Mouse (Mus musculus) Patski (cell line): ENCODE data around the gene Bloc1s2. TPM values are rescaled to one million over a fixed set of nuclear protein-coding genes. Genes with fewer than 3 reads are reported as not detected.
A peak's percentile ranks its signal among the peaks of the same experiment; 100 is the strongest.

ENCODE experiments used
- ATAC-seq: fragments of 100-300 bp; one replicate; pipeline ENCODE4 v1.8.0; 2021
- CTCF ChIA-PET: fragments of 350-600 bp; sonication (Branson Sonifier 250); formaldehyde crosslinking; loops from one replicate; lab custom pipeline; 2022; ENCODE audit warnings: inconsistent platforms; lab: Charles Lee
- POLR2A ChIA-PET: fragments of 350-600 bp; sonication (Branson Sonifier 250); formaldehyde crosslinking; loops from one replicate; lab custom pipeline; 2022; ENCODE audit warnings: antibody characterized with exemption, inconsistent platforms; lab: Charles Lee
- DNase-seq: peaks from one replicate; pipeline ENCODE4 v3.0.0-alpha.2; 2011; ENCODE audit warnings: low read depth, low spot score
- H3K27me3 ChIP-seq: fragments of 371-371 bp; one replicate; pipeline ENCODE4 v1.5.1; 2021
- CTCF ChIP-seq: fragments of 100-300 bp; IDR thresholded peaks from one replicate; pipeline ENCODE4 v1.5.1; 2021
- in situ Hi-C: fragments of 300-500 bp; cut with MboI; formaldehyde crosslinking; loops from 3 replicates; pipeline ENCODE4 v1.11.1; 2018; ENCODE audit warnings: low pct_unique_long_range_greater_than_20kb, mixed read lengths
- polyA plus RNA-seq: library from polyadenylated mRNA; unstranded; gene quantifications from one replicate; pipeline ENCODE4 v1.2.3, GENCODE M21; 2021

Gene Bloc1s2
- 71.1 TPM for polyA plus RNA-seq

DNA sequence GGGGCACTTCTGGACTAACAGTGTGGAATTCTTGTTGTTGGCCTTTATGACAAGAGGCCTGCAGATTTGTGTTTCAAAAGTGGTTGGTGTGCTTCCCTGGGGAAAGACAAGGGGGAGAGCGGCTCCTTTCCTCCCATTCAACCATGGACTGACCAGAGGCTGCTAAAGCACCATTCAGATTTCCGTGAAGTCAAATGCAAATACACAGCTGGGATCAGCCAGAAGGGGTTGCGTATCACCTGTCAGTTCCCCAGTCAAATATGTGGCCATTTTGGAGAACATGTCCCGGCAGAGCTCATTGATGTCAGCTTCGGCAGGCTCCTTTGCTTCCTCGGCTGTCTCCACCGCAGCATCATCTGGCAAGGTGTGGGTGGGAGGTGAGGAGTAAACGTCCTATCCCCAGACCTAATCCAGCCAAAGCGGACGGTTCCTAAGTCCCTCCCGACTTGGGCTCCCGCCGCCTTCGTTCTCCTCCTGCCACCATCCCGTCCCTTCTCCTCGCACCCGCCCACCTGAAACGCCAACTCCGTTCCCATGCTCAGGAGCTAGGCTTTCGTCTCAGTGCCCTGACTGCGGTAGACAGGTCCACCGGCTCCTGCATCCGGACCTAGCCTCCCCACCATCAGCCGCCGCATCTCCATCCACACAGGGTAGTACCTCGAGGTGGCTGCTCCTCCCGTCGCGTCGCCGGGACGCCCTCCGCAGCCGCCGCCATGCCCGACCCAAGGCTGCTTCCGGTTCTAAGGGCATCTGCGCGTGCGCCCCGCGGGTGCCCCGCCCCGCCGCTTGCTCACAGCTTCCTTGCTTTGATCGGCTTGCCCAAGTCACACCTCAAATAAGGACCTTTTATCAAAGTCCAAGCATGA, at the start of gene Bloc1s2:
Gene Bloc1s2 (minus strand): TSS at position 745 of the 866 bp plus-strand sequence.
- ChIA-PET POLR2A (interaction anchor here (0.7 kb wide), 1 partner anchor 427 kb away, joined by 3 read pairs; no protein-coding TSS in a partner anchor), CTCF (no interaction called here)
- no peak for DNase-seq
- H3K27me3 ChIP-seq: peaks cover 19% of the 10 kb centered on the region
- TF ChIP-seq CTCF: no peak
- in situ Hi-C loops: no loop called here
- ATAC-seq: peak; percentile 84

DNA sequence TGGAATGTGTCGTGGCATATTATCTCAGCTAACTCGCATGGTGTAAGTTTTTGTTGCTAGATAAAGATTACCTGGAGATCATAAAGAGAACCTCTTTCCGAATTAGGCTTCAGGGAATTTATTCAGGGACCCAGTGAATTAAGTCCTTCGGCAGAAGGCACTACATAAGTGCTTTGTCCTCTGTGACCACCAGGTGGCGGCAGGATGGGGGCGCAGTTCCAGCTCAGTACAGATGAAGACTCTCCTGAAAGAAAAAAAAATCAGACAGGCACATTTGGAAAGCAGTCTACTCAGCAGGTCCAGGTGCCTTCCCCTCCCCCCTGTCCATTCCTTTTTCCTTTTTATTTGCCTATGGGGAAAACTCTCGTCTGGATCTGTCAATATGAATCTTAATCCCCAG, 48.9 kb upstream of the Bloc1s2 start:
- in situ Hi-C loops: no loop called here
- TF ChIP-seq CTCF: peak; percentile 90
- no peak for ATAC-seq
- ChIA-PET POLR2A (no interaction called here), CTCF (interaction anchor here (0.8 to 1.9 kb wide), 10 partner anchors 13 to 100 kb away, joined by 3 to 10 read pairs (median 4); no protein-coding TSS in a partner anchor)
- H3K27me3 ChIP-seq: peaks cover 23% of the 10 kb centered on the region
- no peak for DNase-seq

DNA sequence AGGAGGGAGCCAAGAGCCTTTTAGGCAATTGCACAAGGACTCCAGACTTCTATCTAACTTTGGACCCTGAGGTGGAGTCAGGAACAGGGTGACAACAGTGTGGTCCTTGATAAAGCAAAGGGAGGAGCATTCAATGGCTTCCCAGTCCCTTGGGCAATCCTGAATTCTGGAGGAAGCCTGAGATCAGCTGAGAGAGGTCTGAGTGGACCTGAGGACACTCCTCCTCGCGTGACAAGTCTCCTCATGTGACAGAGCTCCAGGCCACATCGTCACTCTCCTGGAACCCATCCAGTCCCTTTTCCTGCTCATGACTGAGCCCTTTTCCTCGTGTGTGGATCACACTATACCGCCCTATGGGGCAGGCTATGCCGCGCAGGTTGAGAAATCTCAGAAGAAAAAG, 47.7 kb upstream of the Bloc1s2 start:
- ATAC-seq: no peak
- in situ Hi-C loops: loop anchor here (5.0 kb wide), 1 partner anchor 103 kb away; no protein-coding TSS in a partner anchor
- ChIA-PET POLR2A (interaction anchor here (0.5 to 0.7 kb wide), 2 partner anchors 103 to 232 kb away, joined by 3 to 4 read pairs; no protein-coding TSS in a partner anchor), CTCF (interaction anchor here (0.8 to 1.9 kb wide), 9 partner anchors 10 to 271 kb away, joined by 3 to 10 read pairs (median 4); no protein-coding TSS in a partner anchor)
- peaks cover 28% of the 10 kb centered on the region for H3K27me3 ChIP-seq
- no peak for DNase-seq
- no peak for TF ChIP-seq CTCF

DNA sequence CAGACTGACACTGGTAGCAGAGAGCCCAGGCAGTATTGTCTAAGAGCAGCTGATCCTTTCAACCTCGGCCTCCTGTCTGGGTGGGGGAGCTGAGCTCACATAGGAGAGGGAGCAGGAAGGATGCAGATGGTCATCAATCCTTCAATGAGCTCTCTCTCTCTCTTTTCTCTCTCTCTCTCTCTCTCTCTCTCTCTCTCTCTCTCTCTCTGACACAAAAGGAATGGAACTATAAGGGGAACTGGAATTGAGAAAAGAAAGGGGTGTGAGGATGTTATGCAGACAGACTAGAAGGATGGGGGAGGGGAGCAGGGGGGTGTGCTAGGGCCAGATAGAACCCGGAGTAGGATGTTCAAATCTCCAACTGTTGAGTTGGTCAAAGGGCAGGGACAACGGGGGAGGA, 46.1 kb upstream of the Bloc1s2 start, which contains the start of gene Pkd2l1:
Gene Pkd2l1 (minus strand): TSS at position 101 of the 400 bp plus-strand sequence.
- TF ChIP-seq CTCF: no peak
- H3K27me3 ChIP-seq: peaks cover 26% of the 10 kb centered on the region
- POLR2A ChIA-PET: interaction anchor here (0.6 kb wide), 1 partner anchor 100 kb away, joined by 3 read pairs; no protein-coding TSS in a partner anchor

DNA sequence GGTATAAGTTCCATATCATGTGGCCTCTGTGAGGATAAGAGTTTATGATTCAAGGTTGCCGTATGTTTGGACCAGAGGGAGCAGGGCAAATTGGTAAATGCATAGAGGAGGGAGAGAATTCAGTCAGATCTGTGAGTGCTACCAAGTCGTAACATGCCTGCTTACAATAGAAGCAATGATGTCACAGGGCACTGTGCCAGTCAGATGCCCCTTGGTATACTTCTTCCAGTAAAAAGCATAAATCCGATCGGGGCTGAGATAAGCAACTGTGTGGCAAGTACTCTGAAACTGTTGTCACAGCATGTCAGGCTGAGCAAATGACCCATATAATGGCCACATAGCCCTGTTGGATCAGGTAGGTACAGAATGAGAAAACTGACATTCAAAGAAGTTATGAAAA, 42.8 kb upstream of the Bloc1s2 start:
- TF ChIP-seq CTCF: no peak
- no peak for DNase-seq
- ChIA-PET CTCF (no interaction called here), POLR2A (no interaction called here)
- no peak for ATAC-seq
- H3K27me3 ChIP-seq: peaks cover 21% of the 10 kb centered on the region
- in situ Hi-C loops: no loop called here

More for the DNA sequence above, 46.1 kb upstream of the Bloc1s2 start, which contains the start of gene Pkd2l1:
- CTCF ChIA-PET: interaction anchor here (1.1 kb wide), 1 partner anchor 14 kb away, joined by 3 read pairs; no protein-coding TSS in a partner anchor
- in situ Hi-C loops: loop anchor here (5.0 kb wide), 1 partner anchor 105 kb away; no protein-coding TSS in a partner anchor
- ATAC-seq (no peak), DNase-seq (no peak)

DNA sequence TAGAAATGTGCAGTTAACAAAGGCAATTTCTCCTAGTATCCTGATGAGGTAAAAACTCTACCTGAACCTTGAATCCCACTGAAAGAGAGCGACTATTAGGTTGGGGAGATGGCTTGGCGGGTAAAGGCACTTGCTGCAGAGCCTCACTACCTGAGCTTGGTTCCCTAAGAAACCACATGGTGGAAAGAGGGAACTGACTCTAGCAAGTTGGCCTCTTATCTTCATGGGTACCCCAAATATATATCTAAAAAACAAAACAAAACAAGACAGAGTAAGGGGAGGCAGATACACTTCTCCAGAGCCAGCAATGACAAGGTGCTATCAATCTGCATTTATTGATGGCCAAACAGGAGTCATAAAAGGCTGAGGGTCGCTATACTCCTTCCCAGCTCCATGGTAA, 37.7 kb upstream of the Bloc1s2 start:
- no peak for DNase-seq
- TF ChIP-seq CTCF: no peak
- CTCF ChIA-PET: no interaction called here
- ATAC-seq: no peak
- peaks cover 31% of the 10 kb centered on the region for H3K27me3 ChIP-seq
- POLR2A ChIA-PET: no interaction called here
- in situ Hi-C loops: no loop called here

DNA sequence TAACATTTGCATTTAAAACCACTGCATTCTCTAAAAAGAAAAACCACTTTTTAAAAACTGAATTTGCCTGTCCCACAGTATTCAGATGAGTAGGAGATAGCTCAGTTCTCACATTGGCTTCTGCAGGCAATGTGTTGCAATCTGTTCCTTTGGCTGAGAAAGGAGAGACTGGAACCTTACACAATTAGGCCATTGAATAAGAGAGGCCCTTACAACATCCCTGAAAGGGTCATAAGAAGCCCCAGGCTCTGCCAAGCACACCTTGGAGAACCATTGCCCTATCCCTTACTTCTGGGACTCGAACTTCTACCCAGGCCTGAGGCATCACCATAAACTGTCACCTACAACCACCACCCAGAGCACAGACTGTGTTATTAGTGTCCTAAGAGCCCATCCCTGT, 34.3 kb upstream of the Bloc1s2 start:
- ChIA-PET POLR2A (interaction anchor here (0.6 kb wide), 1 partner anchor 1382 kb away, joined by 4 read pairs; no protein-coding TSS in a partner anchor), CTCF (interaction anchor here (1.0 to 1.1 kb wide), 2 partner anchors 13 to 19 kb away, joined by 3 to 4 read pairs; no protein-coding TSS in a partner anchor)
- ATAC-seq: no peak
- no peak for TF ChIP-seq CTCF
- in situ Hi-C loops: no loop called here
- peaks cover 31% of the 10 kb centered on the region for H3K27me3 ChIP-seq
- DNase-seq: no peak

DNA sequence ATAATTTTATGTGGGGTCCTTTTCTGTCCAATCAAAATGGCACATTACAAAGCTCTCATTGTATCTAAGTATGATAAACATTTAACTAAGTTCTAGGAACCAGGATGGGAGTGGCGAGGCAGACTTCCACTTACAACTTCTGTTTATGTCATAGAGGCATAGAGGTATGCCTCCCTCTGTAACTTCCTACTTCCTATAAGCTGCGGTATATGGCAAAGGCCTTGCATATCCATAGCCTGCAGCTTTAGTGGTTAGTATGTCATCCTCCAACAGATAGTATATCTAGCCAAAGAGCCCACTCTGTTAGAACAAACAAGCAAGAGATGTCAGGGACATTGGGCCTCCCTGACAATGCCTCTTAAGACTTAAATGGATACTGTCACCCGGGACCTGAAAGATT, 30.5 kb upstream of the Bloc1s2 start:
- in situ Hi-C loops: no loop called here
- ATAC-seq (no peak), DNase-seq (no peak)

DNA sequence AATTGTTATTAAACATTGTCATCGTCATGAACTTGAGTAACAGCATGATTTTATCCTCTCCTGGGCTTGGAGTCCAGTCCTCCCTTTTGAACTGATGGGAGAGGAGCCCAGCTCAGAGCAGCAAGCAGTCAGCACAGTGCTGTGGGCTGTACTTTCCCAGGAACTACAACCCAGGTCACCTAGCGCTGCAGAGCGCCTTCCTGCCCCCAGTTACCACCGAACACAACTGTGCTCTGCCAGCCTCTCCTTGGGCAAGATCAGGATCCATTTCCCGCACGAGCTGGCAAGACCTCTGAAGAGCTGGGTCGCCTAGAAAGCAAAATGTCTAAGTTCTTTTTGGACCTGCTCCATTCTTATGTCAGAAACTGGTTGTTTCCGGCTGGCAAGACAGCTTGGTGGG, 28.6 kb upstream of the Bloc1s2 start:
- peaks cover 17% of the 10 kb centered on the region for H3K27me3 ChIP-seq
- TF ChIP-seq CTCF: no peak
- ChIA-PET CTCF (interaction anchor here (1.1 to 1.7 kb wide), 2 partner anchors 11 to 13 kb away, joined by 4 to 8 read pairs; no protein-coding TSS in a partner anchor), POLR2A (interaction anchor here (0.7 kb wide), 1 partner anchor 16 kb away, joined by 6 read pairs; no protein-coding TSS in a partner anchor)
- in situ Hi-C loops: no loop called here
- ATAC-seq (no peak), DNase-seq (no peak)

More for the DNA sequence above, 30.5 kb upstream of the Bloc1s2 start:
- TF ChIP-seq CTCF: no peak
- CTCF ChIA-PET: no interaction called here
- H3K27me3 ChIP-seq: peaks cover 22% of the 10 kb centered on the region
- POLR2A ChIA-PET: no interaction called here

DNA sequence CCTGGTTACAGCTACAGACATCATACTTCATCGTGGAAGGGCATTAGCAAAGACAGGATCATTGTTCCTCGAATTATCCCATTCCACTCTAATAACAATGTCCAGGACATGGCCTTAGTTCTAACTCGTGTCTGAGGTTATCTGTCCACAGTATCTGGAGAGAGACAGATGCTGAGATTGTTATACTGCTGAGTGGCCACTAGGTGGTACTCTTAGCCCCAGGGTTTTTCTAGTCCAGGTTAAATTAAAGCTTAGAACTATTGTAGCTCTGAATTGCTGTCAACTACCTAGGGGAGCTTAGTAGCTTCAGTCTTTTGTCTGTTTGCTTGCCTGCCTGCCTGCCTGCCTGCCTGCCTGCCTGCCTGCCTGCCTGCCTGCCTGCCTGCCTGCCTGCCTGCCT, 15.3 kb upstream of the Bloc1s2 start:
- in situ Hi-C loops: no loop called here
- DNase-seq (no peak), ATAC-seq (no peak)
- ChIA-PET POLR2A (no interaction called here), CTCF (interaction anchor here (0.6 to 1.6 kb wide), 15 partner anchors 11 to 383 kb away, joined by 3 to 8 read pairs (median 3); no protein-coding TSS in a partner anchor)
- H3K27me3 ChIP-seq: peaks cover 30% of the 10 kb centered on the region
- TF ChIP-seq CTCF: peak; percentile 71
